Mouse (Mus musculus) neural tube, embryonic 12.5 days (tissue): ENCODE results near the gene Dtx4. TPM values are rescaled to one million over a fixed set of nuclear protein-coding genes. Genes with fewer than 3 reads are reported as not detected.

Source experiments
- ATAC-seq: fragments of 200-750 bp; cut with Nextera tagmentation; 2 replicates; pipeline ENCODE4 v1.8.0; 2017; ENCODE audit warnings: low read depth, mild to moderate bottlenecking, moderate TSS enrichment, moderate library complexity; ENCODE audit not compliant: low FRiP score
- H3K27ac ChIP-seq: fragments of 300-500 bp; sonication (generic); 2 replicates; pipeline ENCODE4 v1.5.1; 2016
- H3K27me3 ChIP-seq: fragments of 300-500 bp; sonication (generic); replicated peaks from 2 replicates; pipeline ENCODE4 v1.6.1; 2016; ENCODE audit warnings: mild to moderate bottlenecking
- H3K36me3 ChIP-seq: fragments of 300-500 bp; sonication (generic); 2 replicates; pipeline ENCODE4 v1.6.1; 2016; ENCODE audit warnings: mild to moderate bottlenecking
- H3K4me1 ChIP-seq: fragments of 300-500 bp; sonication (generic); 2 replicates; pipeline ENCODE4 v1.6.1; 2016
- H3K4me2 ChIP-seq: fragments of 300-500 bp; sonication (generic); replicated peaks from 2 replicates; pipeline ENCODE4 v1.6.1; 2016; ENCODE audit warnings: mild to moderate bottlenecking
- H3K4me3 ChIP-seq: fragments of 300-500 bp; sonication (generic); 2 replicates; pipeline ENCODE4 v1.5.1; 2016
- H3K9ac ChIP-seq: fragments of 300-500 bp; sonication (generic); 2 replicates; pipeline ENCODE4 v1.6.1; 2016; ENCODE audit warnings: mild to moderate bottlenecking
- H3K9me3 ChIP-seq: fragments of 300-500 bp; sonication (generic); 2 replicates; pipeline ENCODE4 v1.6.1; 2016; ENCODE audit warnings: mild to moderate bottlenecking
- WGBS: fragments of 180-500 bp; shearing (Covaris S2); methylation state at CpG from one replicate; pipeline ENCODE4 v1.1.7; 2016; 5-methylcytosine and 5-hydroxymethylcytosine counted together
- polyA plus RNA-seq: library from polyadenylated mRNA; unstranded; fragments of >200 nt; fragmentation: Nextera tagmentation; extraction: Ambion mirVana; gene quantifications from 2 replicates; pipeline ENCODE4 v1.2.1, GENCODE M21; 2016

The Dtx4 gene
- polyA plus RNA-seq, 1 experiment from 2014 or later = 63.3 TPM

DNA sequence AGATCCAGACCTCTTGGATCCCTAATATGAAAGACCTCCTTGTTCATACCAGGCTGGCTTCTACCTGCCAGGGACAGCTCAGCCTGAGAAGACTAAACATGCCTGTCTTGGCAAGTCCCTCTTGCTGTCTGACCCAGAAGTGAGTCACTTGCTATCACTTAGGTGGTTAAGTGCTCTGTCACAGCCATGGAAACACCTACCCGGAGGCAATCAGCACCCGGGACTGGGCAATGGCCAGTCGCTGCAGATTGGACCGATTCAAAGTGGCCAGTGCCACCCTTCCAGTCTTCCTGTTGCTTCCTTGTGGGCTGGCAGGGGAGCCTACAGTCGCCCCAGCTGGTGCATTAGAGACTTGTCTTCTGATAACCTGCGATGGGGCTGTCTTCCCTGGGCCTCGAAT lies 9.6 kb downstream of the Dtx4 start:
- no peak for ATAC-seq
- H3K9me3 ChIP-seq = no peaks in the 10 kb centered on the region
- H3K36me3 ChIP-seq = peaks cover 20% of the 10 kb centered on the region
- WGBS = 86% methylated on average over 7 of the region's 7 CpGs
- H3K27me3 ChIP-seq = no peaks in the 10 kb centered on the region
- no peak overlapping the region; the same call in 1 of the 2 replicates for H3K27ac ChIP-seq
- H3K9ac ChIP-seq = no peak overlapping the region
- no peak overlapping the region for H3K4me2 ChIP-seq
- no peak overlapping the region for H3K4me3 ChIP-seq
- peaks cover 85% of the 10 kb centered on the region for H3K4me1 ChIP-seq

DNA sequence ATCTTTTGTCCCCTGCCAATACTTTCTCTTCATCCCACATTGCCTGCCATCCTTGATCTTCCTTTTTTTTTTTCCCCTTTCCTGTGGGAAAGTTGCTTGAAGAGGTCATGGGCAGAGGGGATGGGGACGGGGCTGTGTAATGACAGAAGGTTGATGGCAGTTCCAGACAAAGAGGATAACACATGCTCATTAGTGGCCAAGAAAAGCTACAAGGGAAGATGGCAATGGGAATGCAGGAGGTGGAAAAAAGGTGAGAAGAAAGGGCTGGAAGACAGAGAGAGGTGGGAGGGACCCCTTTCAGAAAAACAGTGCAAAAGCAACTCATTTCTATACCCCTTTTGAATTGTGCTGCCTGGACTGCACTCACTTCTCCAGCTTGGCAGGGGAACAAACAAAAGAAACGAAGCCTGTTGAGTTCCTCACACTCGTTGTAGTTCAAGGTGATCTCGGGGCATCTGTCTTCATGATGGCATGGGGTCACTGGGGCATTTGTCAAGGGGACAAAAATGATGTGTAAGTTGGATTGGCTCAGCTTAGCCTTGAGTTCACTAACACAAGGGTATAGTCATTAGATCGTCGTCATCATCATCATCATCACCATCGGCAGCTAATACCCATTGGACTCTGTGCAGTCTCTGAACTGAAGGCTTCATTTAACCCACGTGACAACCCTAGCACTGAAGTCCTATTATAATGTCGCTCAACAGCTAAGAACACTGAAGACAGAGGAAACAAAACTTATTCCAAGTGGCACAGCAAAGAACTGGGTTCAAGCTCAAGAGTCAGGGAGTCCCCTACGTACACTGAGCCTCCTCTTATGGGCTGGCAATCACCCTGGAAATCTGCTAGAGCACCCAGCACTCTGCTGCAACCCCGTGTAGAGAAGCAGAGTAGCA lies 11.3 kb downstream of the Dtx4 start:
- peaks cover 69% of the 10 kb centered on the region for H3K4me1 ChIP-seq
- H3K9me3 ChIP-seq = no peaks in the 10 kb centered on the region
- H3K27ac ChIP-seq = peak overlapping the region; percentile 75
- peak; percentile 42 for ATAC-seq
- H3K36me3 ChIP-seq = peaks cover 29% of the 10 kb centered on the region
- no peak overlapping the region for H3K4me3 ChIP-seq
- WGBS = 22% methylated on average over 11 of the region's 11 CpGs
- peak overlapping the region; percentile 37 for H3K4me2 ChIP-seq
- no peak overlapping the region for H3K9ac ChIP-seq
- no peaks in the 10 kb centered on the region for H3K27me3 ChIP-seq

DNA sequence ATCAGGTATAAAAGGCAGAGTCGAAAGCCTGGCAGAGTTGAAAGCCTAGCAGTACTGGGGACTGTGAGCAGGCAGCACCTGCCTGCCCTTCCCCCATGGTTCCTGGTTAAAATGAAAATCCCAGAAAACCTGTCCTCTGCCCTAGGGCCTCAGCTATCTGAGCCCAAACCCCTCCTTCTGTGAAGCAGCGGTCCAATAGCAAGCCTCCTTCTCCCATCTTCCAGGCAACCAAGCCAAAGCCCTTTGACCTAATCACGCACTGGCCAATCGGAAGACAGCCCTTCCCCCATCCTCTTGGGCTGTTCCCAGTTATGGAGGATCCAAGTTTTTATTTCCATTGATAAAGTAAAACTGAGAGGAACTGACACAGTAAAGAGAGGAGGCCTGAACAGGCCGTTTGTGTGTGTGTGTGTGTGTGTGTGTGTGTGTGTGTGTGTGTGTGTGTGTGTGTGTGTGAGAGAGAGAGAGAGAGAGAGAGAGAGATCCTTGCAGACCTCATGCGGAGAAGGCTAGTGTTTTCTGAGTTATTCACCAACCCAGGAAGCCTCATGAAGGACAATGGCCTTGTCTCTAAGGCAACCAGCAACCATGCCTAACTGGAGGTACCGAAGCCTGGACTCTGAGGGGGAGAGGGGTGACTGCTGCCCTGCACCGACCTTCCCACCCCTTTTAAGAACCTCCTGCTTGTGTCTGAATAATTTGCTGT lies 12.1 kb downstream of the Dtx4 start:
- peak overlapping the region; percentile 75 for H3K27ac ChIP-seq
- no peaks in the 10 kb centered on the region for H3K27me3 ChIP-seq
- peak; percentile 85 for ATAC-seq
- 0 out of 2 replicates have a peak overlapping the region, but pooled peaks have one; percentile 29 for H3K9ac ChIP-seq
- peaks cover 62% of the 10 kb centered on the region for H3K4me1 ChIP-seq
- H3K4me2 ChIP-seq = peak overlapping the region; percentile 37
- 9% methylated on average over 8 of the region's 8 CpGs for WGBS
- H3K9me3 ChIP-seq = no peaks in the 10 kb centered on the region
- peaks cover 35% of the 10 kb centered on the region for H3K36me3 ChIP-seq
- H3K4me3 ChIP-seq = no peak overlapping the region

DNA sequence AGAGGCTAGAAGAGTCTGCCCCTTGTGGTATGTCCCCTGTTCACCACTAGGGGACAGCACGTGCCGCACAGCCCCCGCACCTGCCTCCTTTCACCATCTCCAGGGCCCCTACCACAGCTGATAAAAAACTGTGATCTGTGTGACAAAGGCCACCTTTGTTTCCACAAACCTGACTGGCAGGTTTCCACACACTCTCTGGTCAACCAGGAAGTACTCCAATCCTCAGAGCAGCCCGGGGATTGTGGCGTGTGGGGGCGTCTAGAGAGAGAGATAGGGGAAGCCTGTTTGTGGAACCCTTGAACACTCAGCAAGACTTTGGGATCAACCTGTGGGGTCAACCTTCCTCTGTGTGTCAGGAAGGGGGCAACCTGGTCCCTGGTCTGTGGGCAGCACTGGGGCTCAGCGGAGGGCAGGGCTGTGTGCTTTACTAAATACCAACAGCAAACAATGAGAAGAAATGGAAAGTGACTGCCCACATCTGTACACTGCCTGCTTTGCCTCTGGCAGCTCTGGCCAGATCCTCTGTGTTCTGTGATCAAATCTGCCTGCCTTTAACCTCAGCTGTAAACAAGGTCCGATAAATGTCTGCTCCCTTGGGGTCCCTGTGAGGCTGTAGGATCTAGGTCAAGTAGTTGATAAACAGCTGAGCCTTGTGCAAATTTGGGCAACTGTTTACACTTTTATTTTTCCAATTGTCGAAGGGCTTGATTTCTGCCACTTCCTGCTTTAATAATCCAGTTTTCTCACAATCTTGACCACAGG lies 12.9 kb downstream of the Dtx4 start:
- Histone ChIP-seq H3K9me3 (no peaks in the 10 kb centered on the region), H3K27me3 (no peaks in the 10 kb centered on the region), H3K4me3 (no peak overlapping the region), H3K4me2 (peak overlapping the region; percentile 37), H3K9ac (peak overlapping the region; percentile 29; the same call in 1 of the 2 replicates), H3K27ac (peak overlapping the region; percentile 75), H3K4me1 (peaks cover 56% of the 10 kb centered on the region), H3K36me3 (peaks cover 43% of the 10 kb centered on the region)
- WGBS = 16% methylated on average over 9 of the region's 9 CpGs
- ATAC-seq = peak; percentile 32

DNA sequence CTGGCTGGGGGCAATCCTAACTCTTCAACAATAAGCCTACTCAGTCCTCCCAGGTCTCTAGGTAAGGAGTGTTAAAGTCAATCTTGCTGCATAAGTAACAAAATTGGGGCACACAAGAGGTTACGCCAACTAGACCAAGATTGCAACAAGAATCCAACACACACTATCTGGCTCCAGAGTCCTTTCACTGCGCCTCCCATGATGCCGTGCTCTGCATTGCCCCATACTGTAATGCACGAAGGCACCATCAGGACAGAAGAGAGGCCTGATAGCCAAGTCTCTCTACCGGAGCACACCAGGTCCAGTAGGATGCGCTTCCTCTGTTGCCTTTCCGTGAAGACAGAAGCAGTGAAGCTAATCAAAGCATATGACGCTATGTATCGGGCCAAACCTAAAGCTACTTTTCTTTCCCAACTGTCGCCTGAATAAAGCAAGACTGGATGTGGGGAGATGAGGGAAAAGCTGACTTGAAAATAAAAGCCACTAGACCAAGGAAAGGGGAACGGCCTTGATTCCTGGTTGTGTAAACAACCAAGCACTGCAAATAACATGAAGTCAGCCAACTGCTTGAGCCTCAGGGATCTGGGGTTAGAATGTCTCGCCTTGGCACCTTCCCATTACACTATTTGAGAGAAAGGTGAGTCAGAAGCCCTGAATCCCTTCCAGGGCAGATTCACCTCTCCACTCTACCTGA lies 13.6 kb downstream of the Dtx4 start:
- H3K4me2 ChIP-seq = no peak overlapping the region
- no peak for ATAC-seq
- H3K4me1 ChIP-seq = peaks cover 56% of the 10 kb centered on the region
- no peak overlapping the region for H3K4me3 ChIP-seq
- H3K36me3 ChIP-seq = peaks cover 50% of the 10 kb centered on the region
- H3K27me3 ChIP-seq = no peaks in the 10 kb centered on the region
- WGBS = 88% methylated on average over 12 of the region's 12 CpGs
- H3K9me3 ChIP-seq = no peaks in the 10 kb centered on the region
- H3K27ac ChIP-seq = peak overlapping the region; percentile 75; the same call in 1 of the 2 replicates
- H3K9ac ChIP-seq = no peak overlapping the region

DNA sequence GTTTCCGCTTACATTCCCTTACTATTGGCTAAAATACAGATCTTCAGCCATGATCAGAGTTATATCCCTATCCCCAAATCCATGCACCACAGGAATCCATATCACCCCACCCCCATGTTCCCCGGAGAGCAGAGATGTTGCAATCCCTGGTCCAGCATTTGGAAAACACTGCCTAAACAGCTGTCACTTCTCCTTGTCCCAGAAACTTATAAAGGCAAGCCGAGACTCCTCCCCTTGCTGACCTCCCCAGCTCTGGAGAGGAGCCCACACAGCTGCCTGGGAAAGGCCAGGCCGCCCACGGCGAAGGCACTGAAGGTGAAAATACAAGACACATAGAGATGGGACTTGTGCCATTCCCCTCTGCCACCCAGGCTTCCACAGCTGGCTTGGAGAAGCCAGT lies 14.4 kb downstream of the Dtx4 start:
- 83% methylated on average over 6 of the region's 6 CpGs for WGBS
- Histone ChIP-seq H3K9ac (no peak overlapping the region), H3K27me3 (no peaks in the 10 kb centered on the region), H3K27ac (no peak overlapping the region), H3K36me3 (peaks cover 53% of the 10 kb centered on the region), H3K4me2 (no peak overlapping the region), H3K4me1 (peaks cover 51% of the 10 kb centered on the region), H3K4me3 (no peak overlapping the region), H3K9me3 (no peaks in the 10 kb centered on the region)
- no peak for ATAC-seq

DNA sequence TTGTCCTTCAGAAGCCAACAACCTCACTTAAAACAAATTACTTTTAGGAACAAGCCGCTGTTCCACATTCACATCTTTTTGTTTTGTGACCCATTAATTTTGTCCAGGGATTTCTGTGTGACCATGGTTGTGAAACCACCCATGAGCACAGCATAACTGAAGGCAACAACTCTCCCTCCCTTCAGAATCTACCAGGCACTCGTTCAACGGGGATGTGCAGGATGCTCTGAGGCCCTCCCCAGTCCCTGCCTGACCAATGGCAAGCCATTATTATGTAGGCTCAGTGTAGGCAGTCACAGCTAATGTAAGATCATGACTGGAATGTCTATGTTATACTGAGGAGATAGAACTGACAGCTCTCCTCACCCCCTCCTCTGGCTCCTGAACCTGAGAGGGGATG lies 15.6 kb downstream of the Dtx4 start:
- H3K9ac ChIP-seq = no peak overlapping the region
- H3K4me3 ChIP-seq = no peak overlapping the region
- peaks cover 53% of the 10 kb centered on the region for H3K36me3 ChIP-seq
- H3K4me1 ChIP-seq = peaks cover 38% of the 10 kb centered on the region
- H3K27ac ChIP-seq = no peak overlapping the region
- no peak for ATAC-seq
- H3K9me3 ChIP-seq = no peaks in the 10 kb centered on the region
- H3K4me2 ChIP-seq = no peak overlapping the region
- 62% methylated on average over 3 of the region's 3 CpGs for WGBS
- no peaks in the 10 kb centered on the region for H3K27me3 ChIP-seq

DNA sequence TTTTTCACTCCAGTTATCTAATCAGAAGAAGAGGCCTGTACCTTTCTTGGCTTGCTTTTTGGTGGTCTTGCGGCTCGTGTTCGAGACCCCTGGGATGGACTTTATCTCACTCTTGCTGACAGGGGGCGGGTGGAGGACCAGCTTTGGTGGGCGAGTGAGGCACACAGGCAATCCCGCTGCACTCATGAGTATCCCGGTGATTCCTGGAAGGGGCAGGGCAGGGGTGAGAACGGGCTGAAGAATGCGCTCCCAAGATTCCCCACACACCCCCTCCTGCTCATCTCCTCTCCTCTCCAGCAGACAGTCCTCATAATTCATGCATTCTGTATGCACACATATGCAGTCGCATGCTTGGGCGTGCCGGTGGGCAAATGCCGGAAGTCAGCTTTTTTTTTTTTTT lies 16.0 kb downstream of the Dtx4 start:
- no peaks in the 10 kb centered on the region for H3K9me3 ChIP-seq
- no peak overlapping the region for H3K4me3 ChIP-seq
- peaks cover 34% of the 10 kb centered on the region for H3K4me1 ChIP-seq
- no peaks in the 10 kb centered on the region for H3K27me3 ChIP-seq
- ATAC-seq = no peak
- H3K9ac ChIP-seq = no peak overlapping the region
- H3K4me2 ChIP-seq = no peak overlapping the region
- WGBS = 82% methylated on average over 13 of the region's 13 CpGs
- H3K27ac ChIP-seq = no peak overlapping the region
- H3K36me3 ChIP-seq = peaks cover 54% of the 10 kb centered on the region

DNA sequence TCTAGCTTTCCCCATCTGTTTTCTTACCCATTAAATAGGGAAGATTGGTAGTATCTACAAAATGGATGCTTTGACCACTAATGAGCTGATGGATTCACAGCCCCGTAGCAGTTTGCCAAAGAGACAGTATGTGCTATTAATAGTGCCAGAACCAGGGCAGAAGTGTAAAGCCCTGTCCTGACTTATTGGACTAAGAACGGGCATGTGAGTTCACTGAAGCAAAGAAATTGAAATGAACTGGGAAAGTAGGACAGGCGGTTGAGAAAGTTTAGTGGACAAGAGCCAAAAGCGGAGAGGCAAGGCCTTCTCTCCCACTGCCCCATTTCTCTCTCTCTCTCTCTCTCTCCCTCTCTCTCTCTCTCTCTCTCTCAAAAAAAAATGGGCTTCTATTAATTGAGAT lies 17.0 kb downstream of the Dtx4 start:
- WGBS = 74% methylated on average over 4 of the region's 4 CpGs
- H3K4me3 ChIP-seq = no peak overlapping the region
- ATAC-seq = no peak
- H3K36me3 ChIP-seq = peaks cover 63% of the 10 kb centered on the region
- no peak overlapping the region for H3K9ac ChIP-seq
- no peak overlapping the region for H3K4me2 ChIP-seq
- H3K4me1 ChIP-seq = peaks cover 24% of the 10 kb centered on the region
- no peaks in the 10 kb centered on the region for H3K27me3 ChIP-seq
- no peaks in the 10 kb centered on the region for H3K9me3 ChIP-seq
- H3K27ac ChIP-seq = no peak overlapping the region

DNA sequence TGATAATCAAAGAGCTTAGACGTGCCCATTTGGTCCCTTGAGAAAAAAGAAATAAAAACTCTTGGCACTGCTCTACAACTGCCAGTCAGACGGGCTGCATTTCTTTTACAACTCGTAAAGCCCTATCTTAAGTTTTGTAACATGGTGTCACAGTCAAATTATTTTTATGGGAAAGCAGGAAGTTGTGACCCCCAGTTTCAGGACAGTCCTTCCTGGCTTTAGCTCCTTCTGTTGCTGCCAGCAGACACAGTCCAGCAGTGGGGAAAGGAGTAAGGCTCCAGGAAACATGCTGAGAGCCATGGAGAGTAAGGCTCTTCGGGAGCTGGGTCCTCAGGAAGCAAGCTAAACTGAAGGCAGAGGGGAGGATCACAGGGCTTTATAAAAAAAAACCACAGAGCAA lies 17.5 kb downstream of the Dtx4 start:
- H3K27ac ChIP-seq = no peak overlapping the region
- WGBS = 79% methylated on average over 4 of the region's 4 CpGs
- no peak for ATAC-seq
- H3K4me1 ChIP-seq = peaks cover 20% of the 10 kb centered on the region
- H3K27me3 ChIP-seq = no peaks in the 10 kb centered on the region
- no peak overlapping the region for H3K4me2 ChIP-seq
- H3K9me3 ChIP-seq = no peaks in the 10 kb centered on the region
- H3K4me3 ChIP-seq = no peak overlapping the region
- H3K36me3 ChIP-seq = peaks cover 66% of the 10 kb centered on the region
- no peak overlapping the region for H3K9ac ChIP-seq

DNA sequence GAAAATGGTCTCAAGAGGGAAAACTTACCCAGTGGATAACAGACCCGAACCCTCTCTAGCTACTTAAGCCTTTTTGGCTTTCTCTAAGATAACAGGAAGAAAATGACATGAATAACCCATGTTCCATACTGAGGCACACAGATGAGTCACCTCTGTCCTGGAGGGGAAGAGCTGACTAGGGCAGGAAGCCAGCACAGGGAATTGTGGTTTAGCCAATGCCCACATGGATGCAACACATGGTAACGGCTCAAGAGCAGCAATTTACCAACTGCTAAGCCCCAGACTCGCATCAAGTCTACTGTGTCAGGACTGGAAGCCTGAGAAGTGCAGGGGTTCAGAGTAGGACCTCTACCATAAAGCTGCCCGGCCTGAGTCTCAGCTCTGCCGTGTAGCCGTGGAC lies 22.9 kb downstream of the Dtx4 start:
- 89% methylated on average over 6 of the region's 6 CpGs for WGBS
- Histone ChIP-seq H3K4me1 (peaks cover 2% of the 10 kb centered on the region; the same call in 1 of the 2 replicates), H3K9me3 (no peaks in the 10 kb centered on the region), H3K9ac (no peak overlapping the region), H3K4me3 (no peak overlapping the region), H3K27me3 (no peaks in the 10 kb centered on the region), H3K4me2 (no peak overlapping the region), H3K27ac (no peak overlapping the region), H3K36me3 (peaks cover 74% of the 10 kb centered on the region)
- ATAC-seq = no peak
